Mouse (Mus musculus) v-Abl transformed pro-B cells (cell line): ENCODE data around the gene Fbxw7.

Experiments used
- in situ Hi-C, 2 experiments: fragments of 400-800 bp; cut with MboI; formaldehyde crosslinking; loops; one replicate each; pipeline ENCODE4 v1.15.1; 2025; ENCODE audit not compliant: unreplicated experiment in 2 of 2

Fbxw7 gene

GRCm38 (mm10) chr3:84876211-84876610 lies 61.1 kb downstream of the Fbxw7 start:
- in situ Hi-C loops: no loop called here

GRCm38 (mm10) chr3:84883817-84884483 lies 68.9 kb downstream of the Fbxw7 start:
- in situ Hi-C loops: no loop called here

- in situ Hi-C loops: loop anchor here in 1 of 2 experiments (5.0 kb wide), 1 partner anchor 202 kb away; no protein-coding TSS in a partner anchor
Measured at GRCm38 (mm10) chr3:84889648-84890047, 74.6 kb downstream of the Fbxw7 start.

- in situ Hi-C loops: loop anchor here in 1 of 2 experiments (5.0 kb wide), 1 partner anchor 204 kb away; no protein-coding TSS in a partner anchor
Measured at GRCm38 (mm10) chr3:84890983-84891382, 75.9 kb downstream of the Fbxw7 start.

- in situ Hi-C loops: no loop called here
Measured at GRCm38 (mm10) chr3:84897952-84898351, 82.9 kb downstream of the Fbxw7 start.

- in situ Hi-C loops: loop anchor here in 1 of 2 experiments (10.0 kb wide), 1 partner anchor 572 kb away; no protein-coding TSS in a partner anchor
Measured at GRCm38 (mm10) chr3:84906528-84906927, 91.5 kb downstream of the Fbxw7 start.

GRCm38 (mm10) chr3:84914284-84914683 lies 99.2 kb downstream of the Fbxw7 start:
- in situ Hi-C loops: loop anchor here in 1 of 2 experiments (10.0 kb wide), 1 partner anchor 1201 kb away; no protein-coding TSS in a partner anchor

GRCm38 (mm10) chr3:84917903-84918679 lies 103.0 kb downstream of the Fbxw7 start:
- in situ Hi-C loops: loop anchor here in 1 of 2 experiments (10.0 kb wide), 1 partner anchor 1197 kb away; no protein-coding TSS in a partner anchor

GRCm38 (mm10) chr3:84921704-84922420 lies 106.8 kb downstream of the Fbxw7 start:
- in situ Hi-C loops: no loop called here

- in situ Hi-C loops: no loop called here
Measured at GRCm38 (mm10) chr3:84923256-84923655, 108.2 kb downstream of the Fbxw7 start.

GRCm38 (mm10) chr3:84923670-84924069 lies 108.6 kb downstream of the Fbxw7 start:
- in situ Hi-C loops: no loop called here

GRCm38 (mm10) chr3:84925229-84925628 lies 110.2 kb downstream of the Fbxw7 start:
- in situ Hi-C loops: loop anchor here in 1 of 2 experiments (25.0 kb wide), 1 partner anchor 1187 kb away; no protein-coding TSS in a partner anchor

GRCm38 (mm10) chr3:84926140-84926539 lies 111.1 kb downstream of the Fbxw7 start:
- in situ Hi-C loops: loop anchor here in 1 of 2 experiments (25.0 kb wide), 1 partner anchor 1186 kb away; no protein-coding TSS in a partner anchor

- in situ Hi-C loops: loop anchor here in 1 of 2 experiments (25.0 kb wide), 1 partner anchor 1185 kb away; no protein-coding TSS in a partner anchor
Measured at GRCm38 (mm10) chr3:84927168-84927794, 112.2 kb downstream of the Fbxw7 start.

GRCm38 (mm10) chr3:84927901-84928300 lies 112.8 kb downstream of the Fbxw7 start:
- in situ Hi-C loops: loop anchor here in 1 of 2 experiments (25.0 kb wide), 1 partner anchor 1184 kb away; no protein-coding TSS in a partner anchor

GRCm38 (mm10) chr3:84929171-84929570 lies 114.1 kb downstream of the Fbxw7 start:
- in situ Hi-C loops: loop anchor here in 1 of 2 experiments (25.0 kb wide), 1 partner anchor 1183 kb away; no protein-coding TSS in a partner anchor

GRCm38 (mm10) chr3:84930683-84931082 lies 115.6 kb downstream of the Fbxw7 start:
- in situ Hi-C loops: loop anchor here in 1 of 2 experiments (25.0 kb wide), 1 partner anchor 1182 kb away; no protein-coding TSS in a partner anchor

- in situ Hi-C loops: loop anchor here in 1 of 2 experiments (25.0 kb wide), 1 partner anchor 1177 kb away; no protein-coding TSS in a partner anchor
Measured at GRCm38 (mm10) chr3:84935729-84936128, 120.7 kb downstream of the Fbxw7 start.

GRCm38 (mm10) chr3:84936252-84936651 lies 121.2 kb downstream of the Fbxw7 start:
- in situ Hi-C loops: loop anchor here in 1 of 2 experiments (25.0 kb wide), 1 partner anchor 1176 kb away; no protein-coding TSS in a partner anchor
